Mouse (Mus musculus): ENCODE measurements around the gene Eif4g3. TPM values are rescaled to one million over a fixed set of nuclear protein-coding genes. Genes with fewer than 3 reads are reported as not detected.

The Eif4g3 gene
- polyA plus RNA-seq, 1 experiment from 2014 or later = 55.9 TPM

DNA sequence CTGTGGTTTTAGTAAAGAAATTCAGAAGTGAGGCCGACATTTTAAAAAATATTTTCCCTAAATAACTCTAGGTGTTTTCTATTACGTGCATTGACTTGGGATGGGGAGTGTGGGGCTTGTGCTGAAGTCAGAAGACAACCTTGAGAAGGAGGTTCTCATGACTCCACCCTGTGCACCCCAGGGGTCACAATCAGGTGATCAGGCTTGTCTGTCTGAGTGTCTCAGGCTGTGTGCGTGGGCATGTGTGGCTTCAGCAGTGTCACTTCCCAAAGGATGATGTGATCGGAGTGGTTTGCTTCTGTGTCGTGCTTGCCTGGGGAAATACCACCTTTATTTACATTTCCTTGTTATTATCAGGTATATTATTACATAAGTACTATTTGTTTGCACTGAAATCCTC, 226.5 kb downstream of the Eif4g3 start:
- ATAC-seq (ENCODE audit: low FRiP score, low TSS enrichment) = no peak
- Histone ChIP-seq H3K4me1 (ENCODE audit: control insufficient read depth, insufficient read depth, low read length) (peaks cover 16% of the 10 kb centered on the region), H3K36me3 (ENCODE audit: control insufficient read depth, insufficient read depth, low read length) (peaks cover 32% of the 10 kb centered on the region), H3K27ac (ENCODE audit: low read depth, low read length) (no peak overlapping the region), H3K9ac (ENCODE audit: low read depth, low read length) (no peak overlapping the region), H3K9me3 (ENCODE audit: control insufficient read depth, low read length) (no peaks in the 10 kb centered on the region), H3K4me2 (replicated peaks; ENCODE audit: low read depth, low read length) (no peak overlapping the region), H3K27me3 (ENCODE audit: control insufficient read depth, insufficient read depth, low read length) (no peaks in the 10 kb centered on the region), H3K4me3 (ENCODE audit: low read length) (no peak overlapping the region)
- WGBS = 85% methylated on average over 5 of the region's 5 CpGs

DNA sequence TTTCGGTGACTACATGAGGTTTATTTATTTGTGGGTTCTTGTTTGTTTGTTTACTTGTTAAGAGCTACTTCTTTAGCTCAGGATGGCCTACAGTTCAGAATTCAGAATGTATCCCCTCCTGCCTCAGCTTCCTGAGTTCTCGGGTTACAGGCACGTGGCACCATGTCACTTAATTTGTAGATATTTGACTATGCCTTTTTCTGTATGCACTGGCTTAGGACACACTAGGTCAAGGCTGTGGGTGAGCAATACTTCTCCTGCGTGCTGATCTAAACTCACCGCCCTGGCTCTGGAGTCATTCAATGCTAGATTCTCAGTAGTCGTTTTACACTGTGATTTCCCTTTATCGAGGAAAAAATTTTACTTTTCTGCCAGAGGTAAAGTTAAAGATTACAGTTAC, 227.9 kb downstream of the Eif4g3 start:
- Histone ChIP-seq H3K9me3 (ENCODE audit: control insufficient read depth, low read length) (no peaks in the 10 kb centered on the region), H3K36me3 (ENCODE audit: control insufficient read depth, insufficient read depth, low read length) (peaks cover 46% of the 10 kb centered on the region), H3K27ac (ENCODE audit: low read depth, low read length) (no peak overlapping the region), H3K4me1 (ENCODE audit: control insufficient read depth, insufficient read depth, low read length) (peaks cover 13% of the 10 kb centered on the region), H3K4me3 (ENCODE audit: low read length) (no peak overlapping the region), H3K4me2 (replicated peaks; ENCODE audit: low read depth, low read length) (no peak overlapping the region), H3K27me3 (ENCODE audit: control insufficient read depth, insufficient read depth, low read length) (no peaks in the 10 kb centered on the region), H3K9ac (ENCODE audit: low read depth, low read length) (no peak overlapping the region)
- WGBS = 80% methylated on average over 7 of the region's 7 CpGs
- no peak for ATAC-seq (ENCODE audit: low FRiP score, low TSS enrichment)

DNA sequence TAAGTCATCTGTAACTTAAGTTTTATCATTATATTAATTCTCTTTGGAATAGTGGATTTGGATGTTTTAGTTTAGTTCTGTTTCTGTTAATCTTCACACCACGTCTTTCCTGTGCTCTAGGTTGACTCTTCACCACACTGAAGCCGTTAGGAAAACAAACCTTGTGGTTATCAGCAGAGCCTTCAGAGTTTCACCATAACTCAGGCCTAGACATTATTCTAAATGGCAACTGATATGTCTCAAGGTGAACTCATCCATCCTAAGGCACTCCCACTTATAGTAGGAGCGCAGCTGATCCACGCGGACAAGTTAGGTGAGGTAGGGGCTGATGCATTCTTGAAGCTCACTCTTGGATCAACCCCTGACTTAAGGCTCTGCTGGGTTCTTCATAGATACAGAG, 228.6 kb downstream of the Eif4g3 start:
- Histone ChIP-seq H3K9me3 (ENCODE audit: control insufficient read depth, low read length) (no peaks in the 10 kb centered on the region), H3K4me2 (replicated peaks; ENCODE audit: low read depth, low read length) (no peak overlapping the region), H3K4me1 (ENCODE audit: control insufficient read depth, insufficient read depth, low read length) (peaks cover 12% of the 10 kb centered on the region), H3K9ac (ENCODE audit: low read depth, low read length) (no peak overlapping the region), H3K4me3 (ENCODE audit: low read length) (no peak overlapping the region), H3K27ac (ENCODE audit: low read depth, low read length) (no peak overlapping the region), H3K36me3 (ENCODE audit: control insufficient read depth, insufficient read depth, low read length) (peaks cover 52% of the 10 kb centered on the region), H3K27me3 (ENCODE audit: control insufficient read depth, insufficient read depth, low read length) (no peaks in the 10 kb centered on the region)
- no peak for ATAC-seq (ENCODE audit: low FRiP score, low TSS enrichment)
- 87% methylated on average over 5 of the region's 5 CpGs for WGBS

DNA sequence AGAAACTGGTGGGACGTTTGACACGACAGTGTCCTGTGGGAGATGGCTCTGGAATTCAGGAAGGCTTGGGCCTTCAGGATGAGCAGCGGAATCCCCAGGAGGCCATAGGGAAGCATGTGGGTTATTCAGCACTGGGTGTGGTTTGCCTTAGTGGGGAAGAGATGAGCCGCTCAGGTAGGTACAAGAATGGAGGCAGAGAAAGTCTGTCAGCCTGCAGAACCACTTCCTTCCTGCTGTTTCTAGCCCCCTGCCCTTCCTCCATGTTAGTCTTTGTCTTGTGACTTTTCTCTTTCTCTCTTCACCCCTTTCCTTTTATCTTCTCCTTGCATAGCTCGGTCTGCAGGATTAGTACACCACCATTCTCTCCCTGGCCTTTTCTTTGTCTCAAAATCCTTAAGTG, 229.6 kb downstream of the Eif4g3 start:
- Histone ChIP-seq H3K4me1 (ENCODE audit: control insufficient read depth, insufficient read depth, low read length) (peaks cover 12% of the 10 kb centered on the region), H3K4me2 (replicated peaks; ENCODE audit: low read depth, low read length) (no peak overlapping the region), H3K9ac (ENCODE audit: low read depth, low read length) (no peak overlapping the region), H3K27me3 (ENCODE audit: control insufficient read depth, insufficient read depth, low read length) (no peaks in the 10 kb centered on the region), H3K9me3 (ENCODE audit: control insufficient read depth, low read length) (no peaks in the 10 kb centered on the region), H3K27ac (ENCODE audit: low read depth, low read length) (no peak overlapping the region), H3K36me3 (ENCODE audit: control insufficient read depth, insufficient read depth, low read length) (peaks cover 59% of the 10 kb centered on the region), H3K4me3 (ENCODE audit: low read length) (no peak overlapping the region)
- ATAC-seq (ENCODE audit: low FRiP score, low TSS enrichment) = no peak
- 85% methylated on average over 5 of the region's 5 CpGs for whole genome bisulfite sequencing

DNA sequence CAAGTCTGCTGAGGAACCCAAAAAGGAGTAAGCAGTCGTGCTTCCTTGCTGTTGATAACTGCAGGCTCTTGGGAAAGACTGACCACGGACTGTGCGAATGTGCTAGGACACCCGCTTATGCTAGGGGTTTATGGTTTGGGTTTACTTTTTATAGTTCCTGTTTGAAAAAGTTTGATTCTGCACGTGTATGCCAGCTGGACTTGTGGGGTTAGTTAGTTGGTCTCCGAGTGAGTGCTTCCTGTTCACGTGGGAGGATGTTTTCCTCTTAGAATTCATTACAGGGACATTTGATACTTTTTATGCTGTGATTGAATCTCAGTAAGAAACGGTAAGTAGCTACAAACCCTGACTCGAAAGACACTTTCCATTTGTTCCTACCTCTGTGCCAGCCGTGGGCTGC, 230.8 kb downstream of the Eif4g3 start:
- H3K4me3 ChIP-seq (ENCODE audit: low read length) = no peak overlapping the region
- no peak overlapping the region for H3K9ac ChIP-seq (ENCODE audit: low read depth, low read length)
- peaks cover 71% of the 10 kb centered on the region for H3K36me3 ChIP-seq (ENCODE audit: control insufficient read depth, insufficient read depth, low read length)
- no peak for ATAC-seq (ENCODE audit: low FRiP score, low TSS enrichment)
- WGBS = 52% methylated on average over 10 of the region's 10 CpGs
- no peaks in the 10 kb centered on the region for H3K27me3 ChIP-seq (ENCODE audit: control insufficient read depth, insufficient read depth, low read length)
- H3K4me1 ChIP-seq (ENCODE audit: control insufficient read depth, insufficient read depth, low read length) = peaks cover 4% of the 10 kb centered on the region; the same call in 1 of the 2 replicates
- H3K4me2 ChIP-seq (replicated peaks; ENCODE audit: low read depth, low read length) = no peak overlapping the region
- H3K27ac ChIP-seq (ENCODE audit: low read depth, low read length) = no peak overlapping the region
- no peaks in the 10 kb centered on the region for H3K9me3 ChIP-seq (ENCODE audit: control insufficient read depth, low read length)

DNA sequence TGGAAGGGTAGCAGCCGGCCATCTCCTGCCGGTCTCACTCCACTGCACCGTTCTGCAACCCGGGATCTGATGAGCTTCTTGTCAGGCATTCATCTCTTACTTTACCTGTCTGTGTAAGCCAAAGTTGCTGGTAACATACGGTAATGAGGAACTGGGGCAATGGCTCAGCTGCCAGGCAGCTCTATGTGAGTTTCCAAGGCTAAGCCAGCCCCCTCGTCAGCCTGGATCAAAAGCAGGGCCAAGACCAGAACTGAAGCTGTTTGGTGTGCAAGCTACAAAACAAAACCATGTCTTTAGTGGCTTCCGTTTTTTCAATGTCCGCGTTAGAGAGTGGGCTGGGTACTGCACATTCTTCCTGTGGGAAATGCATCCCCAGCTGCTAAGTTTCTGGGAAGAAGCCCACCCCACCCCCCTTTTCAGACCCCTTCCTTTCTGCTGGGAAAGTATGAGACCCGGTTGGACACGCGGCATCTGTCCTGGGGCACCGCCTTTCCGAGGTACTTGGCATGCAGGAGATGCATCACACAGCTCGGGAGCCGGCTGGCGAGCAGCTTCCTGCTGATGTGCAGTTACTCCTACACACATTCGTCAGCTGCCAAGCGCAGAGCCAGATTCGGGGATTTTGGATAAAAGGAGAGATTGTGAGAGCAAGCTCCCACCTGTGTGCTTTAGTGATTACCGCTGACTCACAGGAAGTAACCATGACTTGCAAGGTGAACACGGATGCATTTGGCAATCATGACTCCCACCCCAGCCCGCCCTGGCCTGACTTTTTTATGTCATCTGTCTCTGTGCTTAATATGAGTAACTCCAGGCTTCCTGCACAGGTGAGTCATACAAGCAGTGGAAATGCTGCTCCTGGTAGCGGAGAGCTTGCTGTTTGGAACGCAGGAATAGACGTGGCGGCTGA, 254.2 kb downstream of the Eif4g3 start:
- WGBS = 66% methylated on average over 27 of the region's 27 CpGs
- Histone ChIP-seq H3K9ac (ENCODE audit: low read depth, low read length) (no peak overlapping the region), H3K4me2 (replicated peaks; ENCODE audit: low read depth, low read length) (no peak overlapping the region), H3K27ac (ENCODE audit: low read depth, low read length) (no peak overlapping the region), H3K27me3 (ENCODE audit: control insufficient read depth, insufficient read depth, low read length) (peaks cover 13% of the 10 kb centered on the region), H3K36me3 (ENCODE audit: control insufficient read depth, insufficient read depth, low read length) (peaks cover 50% of the 10 kb centered on the region), H3K4me3 (ENCODE audit: low read length) (no peak overlapping the region), H3K9me3 (ENCODE audit: control insufficient read depth, low read length) (no peaks in the 10 kb centered on the region), H3K4me1 (ENCODE audit: control insufficient read depth, insufficient read depth, low read length) (peaks cover 15% of the 10 kb centered on the region)
- ATAC-seq (ENCODE audit: low FRiP score, low TSS enrichment) = no peak

DNA sequence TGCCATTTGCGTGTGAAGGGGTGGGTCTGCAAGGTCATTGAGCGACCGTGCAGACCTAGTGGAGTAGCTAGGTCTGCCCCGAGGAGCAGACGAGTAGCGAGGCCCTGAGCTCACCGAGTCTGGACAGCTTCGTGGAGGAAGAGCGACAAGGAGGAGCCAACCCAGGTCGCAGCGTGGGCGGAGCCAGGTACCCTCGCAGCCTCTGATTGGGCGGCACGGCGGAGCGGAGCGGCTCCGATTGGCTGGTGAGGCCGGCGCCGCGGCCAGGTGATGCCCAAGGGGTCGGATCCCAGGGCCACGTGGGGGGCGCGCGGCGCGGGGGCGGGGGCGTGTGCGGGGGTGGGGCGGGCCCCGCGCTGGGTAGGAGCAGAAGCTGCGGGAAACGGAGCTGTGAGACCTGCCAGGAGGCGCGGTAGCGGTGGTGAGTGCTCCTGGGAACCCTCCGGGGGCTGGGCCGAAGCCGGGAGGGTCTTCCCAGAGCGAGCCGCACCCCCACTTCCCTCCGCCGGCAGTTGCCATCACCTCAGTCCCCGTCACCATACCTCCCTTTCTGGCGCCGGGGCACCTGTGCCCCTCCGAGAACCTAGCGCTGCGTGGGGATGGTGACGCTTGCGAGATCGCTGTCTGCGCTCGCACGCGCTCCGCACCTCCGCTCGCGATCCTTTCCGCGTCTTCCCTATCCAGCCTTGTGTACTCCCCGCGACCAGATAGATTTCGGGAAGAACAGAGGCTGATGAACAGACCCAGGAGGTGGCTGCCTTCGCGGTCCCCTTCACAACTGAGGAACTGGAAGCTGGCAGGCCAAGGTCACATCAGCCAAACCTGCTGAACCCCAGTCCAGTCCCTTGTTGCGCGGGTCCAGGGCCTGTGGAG, 257.5 kb downstream of the Eif4g3 start, which contains the start of the genes Sh2d5 and Kif17:
Gene Sh2d5, plus strand, starts transcription at position 316 of the 873 bp plus-strand sequence.
Gene Kif17, plus strand, starts transcription at position 348 of the 873 bp plus-strand sequence.
- under 1% methylated on average over 58 of the region's 74 CpGs for WGBS
- Histone ChIP-seq H3K27me3 (ENCODE audit: control insufficient read depth, insufficient read depth, low read length) (peaks cover 13% of the 10 kb centered on the region), H3K27ac (ENCODE audit: low read depth, low read length) (no peak within 1 kb of the TSS), H3K4me2 (replicated peaks; ENCODE audit: low read depth, low read length) (peak within 1 kb of the TSS; percentile 99), H3K4me3 (ENCODE audit: low read length) (peak within 1 kb of the TSS; percentile 49), H3K36me3 (ENCODE audit: control insufficient read depth, insufficient read depth, low read length) (peaks cover 17% of the 10 kb centered on the region; the same call in 1 of the 2 replicates), H3K9ac (ENCODE audit: low read depth, low read length) (peak within 1 kb of the TSS; percentile 56), H3K4me1 (ENCODE audit: control insufficient read depth, insufficient read depth, low read length) (peaks cover 18% of the 10 kb centered on the region), H3K9me3 (ENCODE audit: control insufficient read depth, low read length) (no peaks in the 10 kb centered on the region)
- ATAC-seq (ENCODE audit: low FRiP score, low TSS enrichment) = peak; percentile 88

DNA sequence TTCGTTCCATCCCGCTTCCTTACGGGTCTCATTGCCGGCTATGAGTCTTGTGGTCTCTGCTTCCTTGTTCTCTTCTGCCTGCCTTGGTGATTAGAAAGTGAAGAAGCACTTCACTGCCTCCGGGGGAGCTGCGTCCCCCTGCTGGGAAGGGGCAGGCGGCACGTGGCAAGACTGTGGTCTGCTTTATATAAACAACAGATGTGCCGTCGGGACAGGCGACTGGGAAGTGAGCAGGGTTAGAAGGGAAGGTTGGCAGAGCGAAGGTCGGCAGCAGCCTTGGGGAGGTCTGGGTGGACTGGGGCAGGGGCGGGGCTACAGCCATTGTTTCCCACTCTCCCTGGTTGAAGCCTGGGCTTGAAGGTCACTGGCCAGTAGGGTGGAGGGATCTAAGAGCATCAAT, 259.0 kb downstream of the Eif4g3 start:
- WGBS = under 1% methylated on average over 14 of the region's 14 CpGs
- H3K36me3 ChIP-seq (ENCODE audit: control insufficient read depth, insufficient read depth, low read length) = peaks cover 5% of the 10 kb centered on the region; the same call in 1 of the 2 replicates
- H3K4me3 ChIP-seq (ENCODE audit: low read length) = peak overlapping the region; percentile 25; the same call in 1 of the 2 replicates
- no peak overlapping the region for H3K27ac ChIP-seq (ENCODE audit: low read depth, low read length)
- peaks cover 13% of the 10 kb centered on the region for H3K27me3 ChIP-seq (ENCODE audit: control insufficient read depth, insufficient read depth, low read length)
- ATAC-seq (ENCODE audit: low FRiP score, low TSS enrichment) = peak; percentile 24
- peak overlapping the region; percentile 39 for H3K4me2 ChIP-seq (replicated peaks; ENCODE audit: low read depth, low read length)
- peaks cover 18% of the 10 kb centered on the region for H3K4me1 ChIP-seq (ENCODE audit: control insufficient read depth, insufficient read depth, low read length)
- no peaks in the 10 kb centered on the region for H3K9me3 ChIP-seq (ENCODE audit: control insufficient read depth, low read length)
- H3K9ac ChIP-seq (ENCODE audit: low read depth, low read length) = peak overlapping the region; percentile 32; the same call in 1 of the 2 replicates
